Mouse (Mus musculus) forebrain, embryonic 11.5 days (tissue): ENCODE measurements at regions not wholly inside any gene's neighbourhood (a gene's known extent, or its start where the extent isn't known, plus 50 kb on each side); places are given as distances from the start of the nearest gene placed in this dataset.

ENCODE experiments used
- ATAC-seq: fragments of 200-750 bp; cut with Nextera tagmentation; replicated peaks from 2 replicates; pipeline ENCODE4 v1.8.0; 2017; ENCODE audit warnings: moderate TSS enrichment; ENCODE audit not compliant: low FRiP score
- DNase-seq: peaks from one replicate; pipeline ENCODE4 v3.0.0-alpha.2; 2017; ENCODE audit warnings: low spot score
- H3K27ac ChIP-seq: fragments of 300-500 bp; sonication (generic); 2 replicates; pipeline ENCODE4 v1.5.1; 2014; ENCODE audit warnings: low read depth, low read length
- H3K27me3 ChIP-seq: fragments of 300-500 bp; sonication (generic); 2 replicates; pipeline ENCODE4 v1.6.1; 2014; ENCODE audit warnings: mild to moderate bottlenecking, low read length, mixed read lengths; ENCODE audit not compliant: control insufficient read depth, insufficient read depth
- H3K36me3 ChIP-seq: fragments of 300-500 bp; sonication (generic); 2 replicates; pipeline ENCODE4 v1.6.1; 2014; ENCODE audit warnings: mild to moderate bottlenecking, low read length, moderate library complexity, mixed read lengths; ENCODE audit not compliant: control insufficient read depth, insufficient read depth
- H3K4me1 ChIP-seq: fragments of 300-500 bp; sonication (generic); replicated peaks from 2 replicates; pipeline ENCODE4 v1.6.1; 2014; ENCODE audit warnings: low read length, mixed read lengths; ENCODE audit not compliant: control insufficient read depth, insufficient read depth
- H3K4me2 ChIP-seq: fragments of 300-500 bp; sonication (generic); 2 replicates; pipeline ENCODE4 v1.6.1; 2014; ENCODE audit warnings: low read depth, mild to moderate bottlenecking, low read length, moderate library complexity, mixed read lengths; ENCODE audit not compliant: severe bottlenecking
- H3K4me3 ChIP-seq: fragments of 300-500 bp; sonication (generic); 2 replicates; pipeline ENCODE4 v1.5.1; 2014; ENCODE audit warnings: low read depth, low read length
- H3K9ac ChIP-seq: fragments of 300-500 bp; sonication (generic); 2 replicates; pipeline ENCODE4 v1.6.1; 2014; ENCODE audit warnings: low read length
- H3K9me3 ChIP-seq: fragments of 300-500 bp; sonication (generic); 2 replicates; pipeline ENCODE4 v1.6.1; 2016; ENCODE audit warnings: low read length, mixed read lengths; ENCODE audit not compliant: control insufficient read depth
- WGBS: fragments of 180-500 bp; shearing (Covaris S2); extraction: QIAGEN DNeasy Blood & Tissue Kit; methylation state at CpG from one replicate; pipeline ENCODE4 v1.1.7; 2014; 5-methylcytosine and 5-hydroxymethylcytosine counted together

DNA sequence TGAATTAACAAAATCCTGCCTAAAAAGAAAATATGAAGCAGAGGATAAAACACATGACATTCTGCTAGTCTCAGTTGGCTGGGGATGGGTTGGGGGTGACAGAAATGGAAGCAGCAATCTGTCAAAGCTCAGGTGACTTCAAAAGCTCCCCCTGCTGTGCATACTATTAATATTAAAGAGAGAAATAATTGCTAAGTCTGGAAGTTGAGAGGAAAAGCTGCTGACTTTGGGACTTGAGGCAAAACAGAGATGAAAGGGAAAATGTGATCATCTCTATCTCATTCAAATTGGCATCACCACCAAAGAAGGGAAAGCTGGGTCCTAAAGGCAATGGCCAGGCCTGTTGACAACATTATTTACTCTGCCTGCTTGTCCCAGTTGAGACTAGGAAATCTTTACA, 90.8 kb downstream of the Rpe65 start:
- no peak for ATAC-seq
- no peaks in the 10 kb centered on the region for H3K9me3 ChIP-seq

DNA sequence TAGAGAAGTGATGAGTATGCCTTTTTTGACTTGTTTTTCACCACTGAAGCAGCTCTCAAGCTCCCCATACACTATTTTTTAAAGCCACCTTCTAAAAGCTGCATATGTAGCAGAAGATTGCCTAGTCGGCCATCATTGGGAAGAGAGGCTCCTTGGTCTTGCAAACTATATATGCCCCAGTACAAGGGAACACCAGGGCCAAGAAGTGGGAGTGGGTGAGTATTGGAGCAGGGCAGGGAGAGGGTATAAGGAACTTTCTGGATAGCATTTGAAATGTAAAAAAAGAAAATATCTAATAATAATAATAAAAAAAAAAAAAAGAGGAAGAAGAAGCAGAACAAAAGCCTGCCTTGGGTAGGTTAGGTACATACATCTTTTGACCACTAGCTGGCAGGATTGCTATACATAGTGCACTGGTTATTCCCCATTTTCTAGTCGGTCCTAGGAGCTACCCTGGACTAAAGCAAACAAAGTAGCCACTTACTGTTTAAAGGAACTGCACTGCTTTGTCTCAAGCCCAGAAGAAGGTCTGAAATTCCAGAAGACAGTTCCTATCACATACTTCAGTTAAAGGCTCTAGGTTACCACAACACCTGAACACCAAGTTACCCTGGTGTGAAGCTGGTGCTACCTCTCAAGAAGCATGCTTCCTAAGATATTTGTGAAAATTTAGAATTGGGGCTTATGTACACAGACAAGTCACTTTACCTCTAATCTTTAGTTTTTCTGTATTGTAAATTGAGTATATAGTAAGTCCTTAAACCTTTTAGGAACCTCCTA, 114.9 kb upstream of the Wls start:
- Histone ChIP-seq H3K27me3 (no peaks in the 10 kb centered on the region), H3K4me3 (no peak overlapping the region), H3K9ac (no peak overlapping the region), H3K4me2 (no peak overlapping the region), H3K9me3 (no peaks in the 10 kb centered on the region), H3K4me1 (no peaks in the 10 kb centered on the region), H3K36me3 (no peaks in the 10 kb centered on the region), H3K27ac (no peak overlapping the region)
- ATAC-seq (peak; percentile 92), DNase-seq (no peak)
- WGBS = 31% methylated on average over 2 of the region's 2 CpGs

More for the DNA sequence above, 90.8 kb downstream of the Rpe65 start:
- no peak overlapping the region for H3K4me3 ChIP-seq
- no peaks in the 10 kb centered on the region for H3K4me1 ChIP-seq
- DNase-seq = no peak
- H3K4me2 ChIP-seq = no peak overlapping the region
- no peaks in the 10 kb centered on the region for H3K27me3 ChIP-seq
- no peak overlapping the region for H3K27ac ChIP-seq
- no peak overlapping the region for H3K9ac ChIP-seq
- no peaks in the 10 kb centered on the region for H3K36me3 ChIP-seq

DNA sequence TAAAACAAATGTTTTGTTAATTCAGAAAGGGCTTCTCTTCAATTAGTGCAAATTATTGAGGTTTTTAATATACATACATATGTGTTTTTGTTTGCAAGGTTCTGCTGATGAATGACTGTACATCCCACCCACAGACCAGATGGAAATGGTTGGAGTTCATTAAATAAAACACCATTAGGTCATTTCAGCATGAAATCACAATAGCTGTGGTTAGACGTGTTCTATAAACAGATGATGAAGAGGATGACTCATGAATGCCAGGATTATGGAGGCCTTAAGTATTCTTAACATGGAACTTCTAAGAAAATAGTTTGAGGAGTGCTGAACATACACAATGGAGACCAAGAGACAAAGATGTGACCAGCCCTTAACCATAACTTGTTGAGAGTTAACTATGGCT, 107.3 kb upstream of the Wls start:
- Histone ChIP-seq H3K27ac (no peak overlapping the region), H3K9ac (no peak overlapping the region), H3K9me3 (no peaks in the 10 kb centered on the region), H3K36me3 (no peaks in the 10 kb centered on the region), H3K4me2 (no peak overlapping the region), H3K4me1 (no peaks in the 10 kb centered on the region), H3K4me3 (no peak overlapping the region), H3K27me3 (no peaks in the 10 kb centered on the region)
- 56% methylated on average over 1 of the region's 1 CpGs for WGBS
- DNase-seq (no peak), ATAC-seq (no peak)

DNA sequence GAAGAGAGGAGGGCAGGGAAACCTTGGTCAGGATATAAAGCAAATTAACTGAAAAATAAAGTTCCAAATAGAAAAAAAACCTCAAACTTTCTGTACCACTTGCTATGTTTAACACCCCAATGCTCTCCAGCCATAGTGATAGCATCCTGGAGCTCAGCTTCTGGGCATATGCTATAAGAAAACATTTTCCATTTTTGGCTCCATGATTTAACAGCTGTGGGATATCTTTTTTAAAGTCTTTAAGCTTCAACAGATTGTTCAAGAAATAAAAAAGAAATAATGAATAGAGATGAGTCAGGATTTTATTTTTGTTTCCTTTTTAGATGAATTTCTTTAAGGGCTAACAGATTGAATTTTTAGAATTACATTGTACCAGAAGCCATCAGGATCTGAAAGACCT, 106.3 kb upstream of the Wls start:
- Histone ChIP-seq H3K4me1 (no peaks in the 10 kb centered on the region), H3K9ac (no peak overlapping the region), H3K4me3 (no peak overlapping the region), H3K36me3 (no peaks in the 10 kb centered on the region), H3K27ac (no peak overlapping the region), H3K27me3 (no peaks in the 10 kb centered on the region), H3K9me3 (no peaks in the 10 kb centered on the region), H3K4me2 (no peak overlapping the region)
- DNase-seq = no peak
- ATAC-seq = no peak

DNA sequence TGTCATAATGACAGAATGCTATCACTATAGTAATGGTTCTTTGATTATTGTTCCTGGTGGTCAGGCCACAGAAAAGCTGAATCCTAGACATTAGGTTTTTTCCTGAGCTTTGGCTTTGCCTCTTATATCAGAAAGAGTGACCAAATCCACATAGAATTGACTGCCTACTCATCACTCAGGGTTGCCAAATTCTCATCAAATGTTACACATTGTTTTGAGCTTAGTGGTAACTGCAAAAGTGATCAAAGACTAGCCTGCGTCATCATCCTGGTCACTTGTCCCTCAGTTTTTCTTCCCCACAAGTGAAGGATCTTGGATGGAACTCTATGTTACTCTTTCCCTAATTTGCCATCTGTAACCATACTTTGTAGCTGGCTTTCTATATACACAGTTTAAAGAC, 104.9 kb upstream of the Wls start:
- Histone ChIP-seq H3K4me3 (no peak overlapping the region), H3K9me3 (no peaks in the 10 kb centered on the region), H3K27me3 (no peaks in the 10 kb centered on the region), H3K27ac (no peak overlapping the region), H3K4me1 (no peaks in the 10 kb centered on the region), H3K4me2 (no peak overlapping the region), H3K36me3 (no peaks in the 10 kb centered on the region), H3K9ac (no peak overlapping the region)
- 91% methylated on average over 1 of the region's 1 CpGs for WGBS
- ATAC-seq = no peak
- DNase-seq = no peak

DNA sequence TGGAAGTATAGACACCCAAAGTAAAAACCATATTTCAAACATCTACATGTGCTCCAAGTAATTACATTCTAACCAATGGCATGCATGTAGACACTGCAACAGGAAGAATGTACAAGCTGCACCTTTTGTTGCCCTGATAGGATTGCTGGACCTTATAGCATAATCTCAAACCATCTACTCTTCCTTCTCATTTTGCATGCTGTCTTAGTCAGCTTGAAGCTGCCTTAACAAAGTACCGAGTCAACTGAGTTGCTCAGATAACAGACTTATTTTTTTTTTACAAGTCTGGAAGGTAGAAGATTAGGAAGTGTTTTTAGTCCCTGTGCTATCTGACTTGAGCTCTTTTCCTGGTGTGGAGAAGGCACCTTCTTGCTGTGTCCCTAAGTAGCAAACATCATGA, 103.4 kb upstream of the Wls start:
- Histone ChIP-seq H3K9me3 (no peaks in the 10 kb centered on the region), H3K36me3 (no peaks in the 10 kb centered on the region), H3K27me3 (no peaks in the 10 kb centered on the region), H3K4me2 (no peak overlapping the region), H3K27ac (no peak overlapping the region), H3K9ac (no peak overlapping the region), H3K4me1 (no peaks in the 10 kb centered on the region), H3K4me3 (no peak overlapping the region)
- 77% methylated on average over 1 of the region's 1 CpGs for WGBS
- DNase-seq (no peak), ATAC-seq (no peak)

DNA sequence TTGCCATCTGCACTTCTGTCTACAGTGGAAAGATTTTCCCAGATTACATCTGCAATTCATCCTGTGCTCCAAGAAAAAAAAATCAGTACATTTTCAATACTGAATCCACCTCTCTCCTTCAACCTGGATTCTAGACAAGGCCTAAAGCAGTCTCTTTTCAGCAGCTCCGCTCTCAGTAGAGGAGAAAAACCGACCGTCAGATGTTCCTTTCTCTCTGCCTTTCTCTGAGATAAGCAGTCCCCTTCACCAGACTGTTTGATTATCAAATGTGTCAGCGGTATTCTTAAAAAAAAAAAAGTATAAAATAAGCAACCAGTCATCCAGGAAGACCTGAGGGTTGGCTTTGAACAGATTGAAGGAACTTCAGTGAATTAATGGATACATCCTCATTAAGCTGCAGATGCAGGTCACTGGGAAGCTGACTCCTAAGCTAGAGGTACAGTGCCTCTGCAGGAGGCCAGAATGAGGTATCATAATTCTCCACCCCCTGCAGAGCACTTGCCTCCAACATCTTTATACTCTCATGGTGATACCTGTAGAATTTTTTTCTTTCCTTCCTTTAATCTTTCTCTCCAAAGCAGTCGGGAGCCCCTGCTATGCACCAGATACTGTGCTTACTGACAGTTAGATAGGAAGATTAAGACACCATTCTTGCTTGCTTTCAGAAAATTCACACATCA, 98.7 kb upstream of the Wls start:
- 69% methylated on average over 5 of the region's 5 CpGs for whole genome bisulfite sequencing
- no peak overlapping the region for H3K4me2 ChIP-seq
- DNase-seq (no peak), ATAC-seq (no peak)
- H3K4me1 ChIP-seq = no peaks in the 10 kb centered on the region
- H3K27me3 ChIP-seq = no peaks in the 10 kb centered on the region
- no peak overlapping the region for H3K9ac ChIP-seq
- no peak overlapping the region for H3K27ac ChIP-seq
- no peaks in the 10 kb centered on the region for H3K36me3 ChIP-seq
- no peak overlapping the region for H3K4me3 ChIP-seq
- no peaks in the 10 kb centered on the region for H3K9me3 ChIP-seq

DNA sequence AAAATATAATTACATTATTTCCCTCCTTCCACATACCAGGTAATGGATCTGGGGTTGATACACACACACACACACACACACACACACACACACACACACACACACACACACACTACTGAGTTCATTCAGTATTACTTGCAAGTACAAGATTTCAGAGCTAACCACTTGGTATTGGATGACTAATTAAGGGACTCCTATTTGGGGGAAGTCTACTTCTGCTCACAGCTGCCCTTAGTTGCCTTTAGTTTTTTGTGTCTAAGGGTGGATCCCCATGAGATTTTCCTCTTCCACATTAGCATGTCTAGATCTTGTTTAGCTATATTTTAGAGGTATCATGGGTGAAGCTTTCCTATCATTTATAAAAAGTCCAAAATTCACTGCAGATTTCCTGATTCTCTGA, 97.7 kb upstream of the Wls start:
- Histone ChIP-seq H3K4me1 (no peaks in the 10 kb centered on the region), H3K4me3 (no peak overlapping the region), H3K4me2 (no peak overlapping the region), H3K27ac (no peak overlapping the region), H3K36me3 (no peaks in the 10 kb centered on the region), H3K9ac (no peak overlapping the region), H3K27me3 (no peaks in the 10 kb centered on the region), H3K9me3 (no peaks in the 10 kb centered on the region)
- DNase-seq (no peak), ATAC-seq (no peak)

DNA sequence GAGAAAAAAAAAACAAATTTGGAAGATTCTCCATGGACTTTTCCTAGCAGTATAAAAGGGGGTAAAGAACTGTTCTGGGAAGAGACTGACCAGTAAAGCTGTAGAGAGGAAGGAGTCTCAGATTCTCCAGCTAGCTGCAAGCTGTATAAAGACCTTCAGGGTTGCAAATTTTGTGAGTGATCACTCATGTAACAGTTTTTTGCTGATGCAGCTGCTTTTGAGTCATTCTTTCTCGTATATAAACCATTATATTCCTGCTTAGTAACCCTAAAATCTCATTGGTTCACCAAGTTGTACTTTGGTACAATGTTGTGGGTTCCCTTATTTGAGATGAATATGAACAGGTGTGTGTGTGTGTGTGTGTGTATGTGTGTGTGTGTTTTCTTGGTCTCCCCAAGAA, 79.7 kb upstream of the Wls start:
- Histone ChIP-seq H3K27me3 (no peaks in the 10 kb centered on the region), H3K9me3 (no peaks in the 10 kb centered on the region), H3K9ac (no peak overlapping the region), H3K4me1 (no peaks in the 10 kb centered on the region), H3K4me2 (no peak overlapping the region), H3K36me3 (no peaks in the 10 kb centered on the region), H3K27ac (no peak overlapping the region), H3K4me3 (no peak overlapping the region)
- no peak for DNase-seq
- no peak for ATAC-seq
- WGBS = 74% methylated on average over 1 of the region's 1 CpGs
